Mouse (Mus musculus) hindbrain, embryonic 13.5 days (tissue): Measurements from ENCODE around the gene Pabpc1l. TPM values are rescaled to one million over a fixed set of nuclear protein-coding genes. Genes with fewer than 3 reads are reported as not detected.

Experiments used
- ATAC-seq: fragments of 200-750 bp; cut with Nextera tagmentation; 2 replicates; pipeline ENCODE4 v1.8.0; 2017; ENCODE audit warnings: moderate TSS enrichment; ENCODE audit not compliant: low FRiP score
- H3K27ac ChIP-seq: fragments of 300-500 bp; sonication (generic); 2 replicates; pipeline ENCODE4 v1.5.1; 2015; ENCODE audit warnings: inconsistent platforms, mild to moderate bottlenecking, moderate library complexity
- H3K27me3 ChIP-seq: fragments of 300-500 bp; sonication (generic); 2 replicates; pipeline ENCODE4 v1.6.1; 2015; ENCODE audit warnings: mild to moderate bottlenecking, inconsistent platforms
- H3K36me3 ChIP-seq: fragments of 300-500 bp; sonication (generic); 2 replicates; pipeline ENCODE4 v1.6.1; 2015; ENCODE audit warnings: mild to moderate bottlenecking, inconsistent platforms
- H3K4me1 ChIP-seq: fragments of 300-500 bp; sonication (generic); replicated peaks from 2 replicates; pipeline ENCODE4 v1.6.1; 2015; ENCODE audit warnings: inconsistent platforms
- H3K4me2 ChIP-seq: fragments of 300-500 bp; sonication (generic); 2 replicates; pipeline ENCODE4 v1.6.1; 2015; ENCODE audit warnings: inconsistent platforms, mild to moderate bottlenecking, moderate library complexity
- H3K4me3 ChIP-seq: fragments of 300-500 bp; sonication (generic); 2 replicates; pipeline ENCODE4 v1.5.1; 2015; ENCODE audit warnings: mild to moderate bottlenecking, inconsistent platforms
- H3K9ac ChIP-seq: fragments of 300-500 bp; sonication (generic); 2 replicates; pipeline ENCODE4 v1.6.1; 2015; ENCODE audit warnings: mild to moderate bottlenecking, inconsistent platforms
- H3K9me3 ChIP-seq: fragments of 300-500 bp; sonication (generic); 2 replicates; pipeline ENCODE4 v1.6.1; 2016; ENCODE audit warnings: inconsistent platforms
- WGBS: fragments of 180-500 bp; shearing (Covaris S2); methylation state at CpG from one replicate; pipeline ENCODE4 v1.1.7; 2015; 5-methylcytosine and 5-hydroxymethylcytosine counted together
- polyA plus RNA-seq: library from polyadenylated mRNA; unstranded; fragments of >200 nt; fragmentation: Nextera tagmentation; extraction: Ambion mirVana; gene quantifications from 2 replicates; pipeline ENCODE4 v1.2.1, GENCODE M21; 2015

Pabpc1l gene
- polyA plus RNA-seq: 0.44 and 2.2 TPM in 2 replicates

DNA sequence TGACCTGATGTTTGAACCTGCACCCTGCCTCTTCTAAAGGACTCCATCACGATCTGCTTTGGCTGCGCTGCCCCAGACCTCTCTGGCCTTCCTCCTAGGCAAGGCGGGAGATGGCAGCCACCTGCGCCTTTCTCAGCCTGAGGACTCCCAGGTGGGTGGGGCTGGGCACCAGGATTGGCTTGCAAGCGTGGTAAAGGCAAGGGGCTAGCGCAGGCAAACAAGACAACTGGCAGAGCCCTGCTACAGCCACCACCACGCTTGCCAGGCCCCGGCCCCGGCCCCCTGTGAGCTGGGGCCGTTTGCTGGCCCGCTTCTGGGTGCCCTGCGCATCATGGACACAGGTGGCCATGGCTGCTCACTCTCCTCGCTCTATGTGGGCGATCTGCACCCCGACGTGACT, at the start of gene Pabpc1l:
Gene Pabpc1l (plus strand): TSS at position 301 of the 400 bp plus-strand sequence.
- Histone ChIP-seq H3K4me3 (no peak within 1 kb of the TSS), H3K36me3 (peaks cover 4% of the 10 kb centered on the region; the same call in 1 of the 2 replicates), H3K4me2 (no peak within 1 kb of the TSS), H3K27me3 (no peaks in the 10 kb centered on the region), H3K27ac (no peak within 1 kb of the TSS), H3K9me3 (no peaks in the 10 kb centered on the region), H3K4me1 (no peaks in the 10 kb centered on the region), H3K9ac (no peak within 1 kb of the TSS)
- WGBS: 83% methylated on average over 16 of the region's 16 CpGs
- no peak for ATAC-seq

- no peaks in the 10 kb centered on the region for H3K4me1 ChIP-seq
- 81% methylated on average over 6 of the region's 7 CpGs for WGBS
- H3K36me3 ChIP-seq: no peaks in the 10 kb centered on the region
- H3K9ac ChIP-seq: no peak overlapping the region
- H3K27ac ChIP-seq: no peak overlapping the region
- no peak overlapping the region for H3K4me3 ChIP-seq
- no peaks in the 10 kb centered on the region for H3K27me3 ChIP-seq
- H3K4me2 ChIP-seq: no peak overlapping the region
- no peak for ATAC-seq
- H3K9me3 ChIP-seq: 0 out of 2 replicates have a peak, but pooled peaks cover 3% of the 10 kb centered on the region
Observed at GRCm38 (mm10) chr2:163976448-163976847, 48.8 kb upstream of the Pabpc1l start.

DNA sequence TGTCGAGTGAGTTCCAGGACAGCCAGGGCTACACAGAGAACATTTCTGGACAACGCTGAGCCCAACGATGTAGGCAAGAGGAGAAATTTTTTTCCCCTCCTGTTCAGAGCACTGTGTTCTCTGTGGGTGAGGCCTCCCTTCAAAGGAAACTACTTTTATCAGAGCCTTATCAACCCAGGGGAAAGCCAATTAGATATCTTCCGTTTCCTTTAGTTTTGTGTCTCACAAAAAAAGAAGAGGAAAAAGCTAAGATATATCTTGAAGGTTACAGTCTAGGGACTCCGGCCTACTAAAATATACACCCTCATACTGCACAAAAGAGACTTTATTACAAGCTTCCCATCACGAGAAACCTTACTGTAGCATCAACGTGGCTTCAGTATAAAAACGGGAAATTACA, 38.0 kb upstream of the Pabpc1l start:
- Histone ChIP-seq H3K4me2 (no peak overlapping the region), H3K4me1 (no peaks in the 10 kb centered on the region), H3K27ac (no peak overlapping the region), H3K36me3 (no peaks in the 10 kb centered on the region), H3K9ac (no peak overlapping the region), H3K9me3 (no peaks in the 10 kb centered on the region), H3K4me3 (no peak overlapping the region), H3K27me3 (no peaks in the 10 kb centered on the region)
- 93% methylated on average over 8 of the region's 8 CpGs for WGBS
- no peak for ATAC-seq

- WGBS: 95% methylated on average over 2 of the region's 2 CpGs
- no peak for ATAC-seq
Observed at GRCm38 (mm10) chr2:163992871-163993270, 32.4 kb upstream of the Pabpc1l start.

DNA sequence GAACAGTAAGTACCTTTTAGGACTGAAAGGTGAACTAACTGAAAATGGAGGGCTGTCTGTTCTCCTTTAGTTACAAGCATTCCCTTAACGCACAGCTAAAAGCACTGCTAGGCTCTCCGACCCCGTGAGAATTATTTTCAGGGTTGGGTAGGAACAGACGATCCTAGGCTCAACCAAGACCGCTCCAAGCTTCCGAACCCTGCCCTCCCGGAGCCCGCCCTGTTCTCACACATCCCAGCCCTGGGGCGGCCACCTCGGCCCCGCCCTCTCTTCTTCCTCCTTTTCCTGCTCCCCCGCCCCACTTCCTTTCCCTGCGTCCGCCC, 30.6 kb upstream of the Pabpc1l start, which contains the start of gene Ywhab:
Gene Ywhab (plus strand): TSS at position 307 of the 323 bp plus-strand sequence.
- H3K36me3 ChIP-seq: peaks cover 6% of the 10 kb centered on the region; the same call in 1 of the 2 replicates
- peaks cover 37% of the 10 kb centered on the region for H3K4me1 ChIP-seq
- H3K9me3 ChIP-seq: no peaks in the 10 kb centered on the region
- peak within 1 kb of the TSS; percentile 80 for H3K4me2 ChIP-seq
- no peak for ATAC-seq
- under 1% methylated on average over 12 of the region's 14 CpGs for WGBS
- H3K27me3 ChIP-seq: no peaks in the 10 kb centered on the region
- H3K4me3 ChIP-seq: peak within 1 kb of the TSS; percentile 99
- peak within 1 kb of the TSS; percentile 97 for H3K9ac ChIP-seq
- peak within 1 kb of the TSS; percentile 95 for H3K27ac ChIP-seq

More at GRCm38 (mm10) chr2:163992871-163993270, 32.4 kb upstream of the Pabpc1l start:
- Histone ChIP-seq H3K9me3 (no peaks in the 10 kb centered on the region), H3K9ac (no peak overlapping the region), H3K27ac (no peak overlapping the region), H3K4me2 (no peak overlapping the region), H3K4me1 (peaks cover 26% of the 10 kb centered on the region), H3K27me3 (no peaks in the 10 kb centered on the region), H3K36me3 (peaks cover 2% of the 10 kb centered on the region; the same call in 1 of the 2 replicates), H3K4me3 (no peak overlapping the region)

DNA sequence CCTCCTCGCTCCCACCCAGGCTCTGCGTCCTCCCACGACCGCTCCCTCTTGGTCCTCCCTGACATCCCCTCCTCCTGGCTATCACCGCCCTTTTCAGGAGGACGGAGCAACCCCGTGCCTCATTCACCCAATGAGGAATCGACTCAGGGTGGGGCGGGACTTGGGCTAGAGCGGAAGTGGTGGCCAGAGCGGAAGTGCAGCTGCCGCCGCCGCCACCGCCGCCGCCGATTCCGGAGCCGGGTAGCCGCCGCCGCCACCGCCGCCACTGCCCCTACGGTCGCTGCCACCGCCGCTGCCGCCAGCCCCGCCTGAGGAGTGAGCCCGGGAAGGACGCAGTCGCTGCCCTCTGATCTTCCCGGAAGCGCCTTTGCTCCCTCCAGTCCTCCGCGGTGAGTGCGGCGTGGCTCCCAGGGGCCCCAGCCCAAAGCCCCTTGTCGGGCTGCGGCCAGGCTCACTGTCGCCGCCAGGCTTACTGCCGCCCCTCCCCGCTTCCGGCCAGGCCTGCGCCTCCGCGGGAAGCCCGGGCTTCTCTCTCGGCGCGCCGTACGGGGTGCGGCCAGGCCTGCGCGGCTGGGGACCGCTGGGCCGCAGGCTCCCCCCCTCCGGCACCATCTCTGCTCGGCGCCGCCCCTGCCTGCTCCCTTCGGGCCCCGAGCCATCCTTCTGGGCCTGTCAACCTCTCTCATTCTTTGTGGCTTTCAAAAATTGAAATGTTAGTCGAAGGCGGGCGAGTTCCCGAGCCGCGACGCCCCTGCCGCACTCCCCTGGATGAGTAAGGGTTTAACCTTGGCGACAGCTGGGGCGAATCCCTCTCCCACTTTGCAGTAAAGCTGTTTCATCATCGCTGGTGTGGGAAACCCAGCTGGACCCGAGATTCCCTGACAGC, 30.0 kb upstream of the Pabpc1l start:
- H3K4me1 ChIP-seq: peaks cover 43% of the 10 kb centered on the region
- peaks cover 6% of the 10 kb centered on the region; the same call in 1 of the 2 replicates for H3K36me3 ChIP-seq
- H3K4me2 ChIP-seq: peak overlapping the region; percentile 80
- ATAC-seq: peak; percentile 100
- H3K9me3 ChIP-seq: no peaks in the 10 kb centered on the region
- peak overlapping the region; percentile 99 for H3K4me3 ChIP-seq
- under 1% methylated on average over 65 of the region's 79 CpGs for WGBS
- H3K9ac ChIP-seq: peak overlapping the region; percentile 97
- H3K27ac ChIP-seq: peak overlapping the region; percentile 95
- H3K27me3 ChIP-seq: no peaks in the 10 kb centered on the region

DNA sequence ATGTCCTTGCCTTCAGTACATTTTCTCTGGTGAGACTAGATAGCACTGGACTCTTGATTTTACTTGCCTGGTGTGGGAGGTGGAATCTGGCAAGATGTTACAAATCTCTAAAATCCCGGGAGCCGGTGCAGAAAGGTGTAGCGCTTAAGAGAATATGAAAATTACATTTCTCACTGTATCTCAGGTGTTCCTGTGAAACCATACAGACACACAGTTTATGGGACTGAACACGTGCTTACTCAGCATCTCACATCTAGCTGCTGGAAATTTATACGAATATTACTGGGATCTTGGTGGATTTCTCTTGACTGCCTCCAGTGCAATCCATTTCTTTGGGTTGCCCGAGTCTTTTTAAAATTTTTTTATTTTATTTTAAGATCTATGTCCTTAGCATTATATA, 29.0 kb upstream of the Pabpc1l start:
- peak overlapping the region; percentile 99 for H3K4me3 ChIP-seq
- peaks cover 48% of the 10 kb centered on the region for H3K4me1 ChIP-seq
- H3K27me3 ChIP-seq: no peaks in the 10 kb centered on the region
- no peaks in the 10 kb centered on the region for H3K9me3 ChIP-seq
- WGBS: 78% methylated on average over 6 of the region's 6 CpGs
- ATAC-seq: no peak
- H3K36me3 ChIP-seq: peaks cover 6% of the 10 kb centered on the region; the same call in 1 of the 2 replicates
- peak overlapping the region; percentile 97 for H3K9ac ChIP-seq
- H3K27ac ChIP-seq: 0 out of 2 replicates have a peak overlapping the region, but pooled peaks have one; percentile 95
- peak overlapping the region; percentile 80 for H3K4me2 ChIP-seq

GRCm38 (mm10) chr2:163996899-163997298, 28.4 kb upstream of the Pabpc1l start:
- Histone ChIP-seq H3K9ac (peak overlapping the region; percentile 97), H3K27me3 (no peaks in the 10 kb centered on the region), H3K4me3 (peak overlapping the region; percentile 9; the same call in 1 of the 2 replicates), H3K36me3 (peaks cover 6% of the 10 kb centered on the region; the same call in 1 of the 2 replicates), H3K9me3 (no peaks in the 10 kb centered on the region), H3K4me2 (peak overlapping the region; percentile 80), H3K4me1 (peaks cover 52% of the 10 kb centered on the region), H3K27ac (no peak overlapping the region)
- no peak for ATAC-seq
- WGBS: 76% methylated on average over 5 of the region's 5 CpGs

- Histone ChIP-seq H3K27ac (no peak overlapping the region), H3K4me2 (no peak overlapping the region), H3K4me3 (no peak overlapping the region), H3K9ac (no peak overlapping the region), H3K27me3 (no peaks in the 10 kb centered on the region), H3K4me1 (peaks cover 66% of the 10 kb centered on the region), H3K36me3 (peaks cover 6% of the 10 kb centered on the region; the same call in 1 of the 2 replicates), H3K9me3 (no peaks in the 10 kb centered on the region)
- WGBS: 96% methylated on average over 6 of the region's 6 CpGs
- no peak for ATAC-seq
Observed at GRCm38 (mm10) chr2:163998981-163999380, 26.3 kb upstream of the Pabpc1l start.

DNA sequence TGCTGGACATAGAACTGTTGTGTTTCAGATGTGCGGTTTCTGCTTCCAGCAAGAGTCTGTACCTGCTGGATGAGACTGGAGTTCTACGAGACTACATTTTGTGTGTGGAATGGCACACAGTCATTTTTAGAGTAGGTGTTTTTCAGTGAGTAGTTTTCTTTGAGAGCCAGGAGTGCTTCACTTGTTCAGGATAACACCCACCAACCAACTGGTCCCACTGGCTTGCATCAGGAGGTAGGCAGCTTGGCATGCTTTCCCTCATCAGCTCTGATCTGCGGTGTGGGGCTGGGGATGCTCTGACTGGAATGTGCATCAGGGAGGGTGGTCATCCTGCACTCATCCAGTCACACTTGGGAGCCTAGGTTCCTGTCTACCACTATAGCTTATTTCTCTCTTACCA, 22.6 kb upstream of the Pabpc1l start:
- WGBS: 95% methylated on average over 3 of the region's 3 CpGs
- ATAC-seq: no peak
- peaks cover 6% of the 10 kb centered on the region; the same call in 1 of the 2 replicates for H3K36me3 ChIP-seq
- H3K4me2 ChIP-seq: no peak overlapping the region
- H3K4me1 ChIP-seq: peaks cover 77% of the 10 kb centered on the region
- H3K9ac ChIP-seq: no peak overlapping the region
- no peak overlapping the region for H3K27ac ChIP-seq
- H3K27me3 ChIP-seq: no peaks in the 10 kb centered on the region
- H3K9me3 ChIP-seq: no peaks in the 10 kb centered on the region
- no peak overlapping the region for H3K4me3 ChIP-seq

- no peak overlapping the region for H3K9ac ChIP-seq
- no peak overlapping the region for H3K27ac ChIP-seq
Observed at GRCm38 (mm10) chr2:164004503-164004902, 20.7 kb upstream of the Pabpc1l start.

DNA sequence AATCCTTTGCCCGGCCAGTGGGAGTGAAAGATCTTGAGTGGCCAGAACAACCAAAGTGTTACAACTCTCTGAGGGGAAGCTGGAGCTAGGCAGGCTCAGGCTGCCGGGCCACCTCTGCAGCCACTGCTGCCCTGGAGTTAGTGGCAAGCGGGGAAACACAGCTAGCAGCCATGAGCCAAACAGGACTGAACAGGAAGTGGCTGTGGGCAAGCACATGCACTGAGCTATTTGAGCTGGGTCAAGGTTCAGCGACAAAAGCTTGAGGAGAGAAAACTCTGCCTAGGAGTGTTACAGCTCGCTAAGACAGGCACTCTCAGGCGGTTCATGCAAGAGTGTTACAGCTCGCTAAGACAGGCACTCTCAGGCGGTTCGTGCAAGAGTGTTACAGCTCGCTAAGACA, 18.3 kb upstream of the Pabpc1l start:
- Histone ChIP-seq H3K4me3 (no peak overlapping the region), H3K9ac (no peak overlapping the region), H3K36me3 (peaks cover 7% of the 10 kb centered on the region), H3K9me3 (no peaks in the 10 kb centered on the region), H3K27ac (no peak overlapping the region), H3K4me1 (peaks cover 54% of the 10 kb centered on the region), H3K4me2 (no peak overlapping the region), H3K27me3 (no peaks in the 10 kb centered on the region)
- WGBS: 75% methylated on average over 10 of the region's 10 CpGs
- no peak for ATAC-seq

More at GRCm38 (mm10) chr2:164004503-164004902, 20.7 kb upstream of the Pabpc1l start:
- 84% methylated on average over 5 of the region's 5 CpGs for WGBS
- Histone ChIP-seq H3K4me3 (no peak overlapping the region), H3K27me3 (no peaks in the 10 kb centered on the region), H3K9me3 (no peaks in the 10 kb centered on the region), H3K36me3 (no peaks in the 10 kb centered on the region), H3K4me2 (no peak overlapping the region), H3K4me1 (peaks cover 71% of the 10 kb centered on the region)
- ATAC-seq: no peak
